Mouse (Mus musculus) brain, embryonic 14.5 days (tissue): ENCODE data around the gene Pou2f2.

ENCODE experiments used
- CTCF ChIP-seq: fragments of 200-500 bp; IDR thresholded peaks from 2 replicates; pipeline ENCODE4 v1.5.1; 2012; ENCODE audit warnings: inconsistent platforms, mild to moderate bottlenecking, moderate library complexity, borderline replicate concordance; ENCODE audit not compliant: insufficient read depth, insufficient read length; ENCODE audit errors: extremely low read depth
- POLR2A ChIP-seq: fragments of 200-500 bp; IDR thresholded peaks from 2 replicates; pipeline ENCODE4 v1.6.1; 2012; ENCODE audit warnings: mild to moderate bottlenecking, inconsistent platforms, borderline replicate concordance; ENCODE audit not compliant: poor library complexity, insufficient read depth, insufficient read length, severe bottlenecking; ENCODE audit errors: extremely low read depth

DNA sequence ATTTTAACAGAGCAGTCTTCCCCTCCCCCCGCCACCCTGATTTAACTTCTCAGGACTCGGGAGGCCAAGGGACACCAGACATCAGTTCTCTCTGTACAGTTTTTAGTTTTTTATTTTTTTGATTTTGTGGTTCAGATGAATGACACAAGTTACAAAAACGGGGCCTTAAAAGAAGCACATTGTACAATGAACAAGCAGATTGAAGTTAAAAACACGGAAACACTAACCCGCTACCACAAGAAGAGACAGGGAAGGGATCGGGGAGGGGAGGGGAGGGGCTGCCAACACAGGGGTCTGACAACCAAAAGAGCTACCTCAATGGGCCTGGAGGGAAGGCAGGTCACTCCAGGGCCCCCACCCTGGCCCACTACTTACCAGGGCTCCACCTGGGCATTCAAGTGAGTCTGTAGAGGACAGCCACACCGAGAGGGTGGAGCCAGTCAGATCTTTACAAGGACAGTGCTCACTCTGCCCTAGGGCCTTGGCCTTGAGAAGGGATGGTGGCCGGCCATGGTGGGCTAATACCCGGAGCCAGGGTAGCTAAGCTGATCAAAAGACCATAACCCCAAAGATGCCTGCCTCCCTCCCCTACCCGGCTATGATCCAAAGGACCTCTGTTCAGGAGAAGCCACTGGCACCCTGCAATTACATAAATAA lies 92.1 kb downstream of the Pou2f2 start:
- TF ChIP-seq POLR2A (no peak), CTCF (no peak)
